Mouse (Mus musculus) lung, adult 2 months (tissue): ENCODE measurements around the gene Cdk5.

Experiments
- CTCF ChIP-seq: fragments of 200-500 bp; IDR thresholded peaks from 2 replicates; pipeline ENCODE4 v1.5.1; 2011; ENCODE audit warnings: mild to moderate bottlenecking, low read length, control low read depth; ENCODE audit not compliant: insufficient read depth
- POLR2A ChIP-seq: fragments of 200-500 bp; IDR thresholded peaks from 2 replicates; pipeline ENCODE4 v1.6.1; 2011; ENCODE audit warnings: low read depth, mild to moderate bottlenecking, control low read depth, low read length, borderline replicate concordance; ENCODE audit errors: extremely low read depth

GRCm38 (mm10) chr5:24400911-24401605 is 22.3 kb downstream of the Cdk5 start:
- TF ChIP-seq CTCF: no peak
- no peak for TF ChIP-seq POLR2A
